In the genomic region with DNA sequence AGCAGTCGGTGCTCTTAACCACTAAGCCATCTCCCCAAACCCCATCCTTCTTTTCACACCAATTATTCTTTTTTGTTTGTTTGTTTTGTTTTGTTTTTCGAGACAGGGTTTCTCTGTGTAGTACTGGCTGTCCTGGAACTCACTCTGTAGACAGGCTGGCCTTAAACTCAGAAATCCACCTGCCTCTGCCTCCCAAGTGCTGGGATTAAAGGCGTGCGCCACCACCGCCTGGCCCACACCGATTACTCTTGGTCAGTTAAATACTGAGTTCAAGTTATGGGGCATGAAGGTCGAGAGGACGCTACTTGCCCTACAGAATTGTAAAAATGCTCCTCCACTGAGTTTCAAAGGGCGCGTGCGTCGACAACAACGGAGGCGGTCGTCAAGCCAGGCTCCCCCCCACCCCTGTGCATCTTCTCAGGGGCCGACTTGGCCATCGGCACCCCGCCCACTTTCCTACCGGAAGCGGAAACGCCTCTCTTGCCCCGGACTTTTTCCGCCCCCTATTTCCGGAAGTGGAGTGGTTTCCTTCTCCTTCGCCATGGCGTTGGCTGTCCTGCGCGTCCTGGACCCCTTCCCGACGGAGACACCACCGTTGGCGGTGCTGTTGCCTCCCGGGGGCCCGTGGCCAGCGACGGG, we compare ENCODE assay signal across 8 mouse cellular contexts. TPM values are rescaled to one million over a fixed set of nuclear protein-coding genes. Genes with fewer than 3 reads are reported as not detected.
A peak's percentile ranks its signal among the peaks of the same experiment; 100 is the strongest.
DNase-seq lines count a peak whose midpoint lies in the region; ATAC-seq and TF ChIP-seq lines count a peak whose summit lies in the region.

TSS of gene Pex6 (plus strand) at position 505 of the 639 bp plus-strand sequence.

- peak; percentile 65; the same call in 1 of the 2 replicates for TF ChIP-seq POLR2A in bone marrow, adult 2 months (IDR thresholded peaks at IDR 0.05; ENCODE audit: borderline replicate concordance, control insufficient read depth, low read depth, low read length)

- 6% methylated on average over 36 of the region's 36 CpGs for WGBS in bone marrow, adult 2 months
- 7% methylated on average over 36 of the region's 36 CpGs for WGBS in embryonic facial prominence, embryonic 15.5 days
- WGBS in kidney, embryonic 14.5 days = 7% methylated on average over 36 of the region's 36 CpGs
- WGBS in limb, embryonic 15.5 days = 8% methylated on average over 36 of the region's 36 CpGs

- TF ChIP-seq CTCF in bone marrow, adult 2 months (IDR thresholded peaks at IDR 0.05; ENCODE audit: control insufficient read depth, insufficient read depth, low read length) = no peak

- H3K9me3 ChIP-seq in embryonic facial prominence, embryonic 15.5 days (replicated peaks) = no peaks in the 10 kb centered on the region
- no peaks in the 10 kb centered on the region for H3K9me3 ChIP-seq in kidney, embryonic 14.5 days (ENCODE audit: control insufficient read depth, low read length)
- H3K9me3 ChIP-seq in limb, embryonic 15.5 days = no peaks in the 10 kb centered on the region

- H3K36me3 ChIP-seq in embryonic facial prominence, embryonic 15.5 days = peaks cover 19% of the 10 kb centered on the region
- peaks cover 20% of the 10 kb centered on the region for H3K36me3 ChIP-seq in kidney, embryonic 14.5 days (ENCODE audit: control insufficient read depth, insufficient read depth, low read length)
- H3K36me3 ChIP-seq in limb, embryonic 15.5 days = peaks cover 23% of the 10 kb centered on the region

- peak; percentile 94 for DNase-seq in 416B (ENCODE audit: low read depth)
- DNase-seq in heart, adult 9 months (ENCODE audit: low spot score in 2 of 2) = peak; percentile 94
- DNase-seq in monocyte, adult 2 months (ENCODE audit: low read depth in 1 of 2, low spot score in 2 of 2) = peak; percentile 65 to 79
- peak; percentile 90 to 92 for DNase-seq in spleen, postnatal 36 days (ENCODE audit: low spot score in 2 of 2)

- H3K27ac ChIP-seq in bone marrow, adult 2 months (ENCODE audit: control insufficient read depth, insufficient read depth, low read depth, low read length, poor library complexity) = peak within 1 kb of the TSS; percentile 88
- H3K27ac ChIP-seq in embryonic facial prominence, embryonic 15.5 days (replicated peaks) = peak within 1 kb of the TSS; percentile 80
- peak within 1 kb of the TSS; percentile 56; the same call in 1 of the 2 replicates for H3K27ac ChIP-seq in kidney, embryonic 14.5 days (ENCODE audit: low read depth, low read length)
- H3K27ac ChIP-seq in limb, embryonic 15.5 days = peak within 1 kb of the TSS; percentile 74

- peak; percentile 89 for ATAC-seq in embryonic facial prominence, embryonic 15.5 days (ENCODE audit: insufficient number of reproducible peaks, low FRiP score, low TSS enrichment, low read depth)
- ATAC-seq in kidney, embryonic 14.5 days (ENCODE audit: low FRiP score, low TSS enrichment) = peak; percentile 92
- ATAC-seq in limb, embryonic 15.5 days (ENCODE audit: insufficient number of reproducible peaks, low FRiP score, low TSS enrichment, low read depth) = peak; percentile 86

- H3K9ac ChIP-seq in embryonic facial prominence, embryonic 15.5 days = peak within 1 kb of the TSS; percentile 92
- H3K9ac ChIP-seq in kidney, embryonic 14.5 days (ENCODE audit: low read depth, low read length) = peak within 1 kb of the TSS; percentile 93
- H3K9ac ChIP-seq in limb, embryonic 15.5 days = peak within 1 kb of the TSS; percentile 90

- H3K4me1 ChIP-seq in bone marrow, adult 2 months (ENCODE audit: control insufficient read depth, insufficient read depth, low read length) = no peaks in the 10 kb centered on the region
- peaks cover 14% of the 10 kb centered on the region for H3K4me1 ChIP-seq in embryonic facial prominence, embryonic 15.5 days
- H3K4me1 ChIP-seq in kidney, embryonic 14.5 days (ENCODE audit: control insufficient read depth, insufficient read depth, low read length) = peaks cover 10% of the 10 kb centered on the region
- peaks cover 14% of the 10 kb centered on the region for H3K4me1 ChIP-seq in limb, embryonic 15.5 days

- H3K27me3 ChIP-seq in embryonic facial prominence, embryonic 15.5 days = no peaks in the 10 kb centered on the region
- H3K27me3 ChIP-seq in kidney, embryonic 14.5 days (ENCODE audit: control insufficient read depth, insufficient read depth, low read length) = no peaks in the 10 kb centered on the region
- H3K27me3 ChIP-seq in limb, embryonic 15.5 days = no peaks in the 10 kb centered on the region

- H3K4me3 ChIP-seq in bone marrow, adult 2 months (replicated peaks; ENCODE audit: control insufficient read depth, low read depth, low read length) = peak within 1 kb of the TSS; percentile 99
- H3K4me3 ChIP-seq in embryonic facial prominence, embryonic 15.5 days (replicated peaks) = peak within 1 kb of the TSS; percentile 99
- H3K4me3 ChIP-seq in kidney, embryonic 14.5 days (ENCODE audit: low read length) = peak within 1 kb of the TSS; percentile 100
- peak within 1 kb of the TSS; percentile 99 for H3K4me3 ChIP-seq in limb, embryonic 15.5 days

- peak within 1 kb of the TSS; percentile 96 for H3K4me2 ChIP-seq in embryonic facial prominence, embryonic 15.5 days (replicated peaks)
- peak within 1 kb of the TSS; percentile 97 for H3K4me2 ChIP-seq in kidney, embryonic 14.5 days (replicated peaks; ENCODE audit: low read depth, low read length)
- peak within 1 kb of the TSS; percentile 90 for H3K4me2 ChIP-seq in limb, embryonic 15.5 days

RNA-seq across cellular contexts. Expression of gene Pex6, which starts in this region (rescaled TPM):
- polyA plus RNA-seq in bone marrow, adult 2 months (2011; ENCODE audit: insufficient read depth, insufficient read length, low replicate concordance, missing spikeins) = 22.6 and 28.8 TPM in 2 replicates
- polyA plus RNA-seq in embryonic facial prominence, embryonic 15.5 days (2015; fragmentation: Nextera tagmentation; extraction: Ambion mirVana) = 32.4 and 35.6 TPM in 2 replicates
- 20.5 and 21.0 TPM in 2 replicates for polyA plus RNA-seq in kidney, embryonic 14.5 days (2014; fragmentation: Nextera tagmentation; extraction: Ambion mirVana)
- polyA plus RNA-seq in limb, embryonic 15.5 days (2015; fragmentation: Nextera tagmentation; extraction: Ambion mirVana) = 22.4 and 29.4 TPM in 2 replicates

Comparison
In these comparisons a context has a peak if more than half of its experiments do, and no peak if none do; other contexts are left out.
1. Peak in every context shown above with its lines: DNase-seq, ATAC-seq, H3K4me3 ChIP-seq and H3K27ac ChIP-seq.